Mouse (Mus musculus) adipocyte (in vitro differentiated cells): Measurements from ENCODE around the gene Luc7l.
"Not testable (repeated sequence)": the region's sequence is repeated elsewhere in the genome, so short reads cannot be mapped to it uniquely, and the experiment has no call there.

Experiments
- DNase-seq: peaks from one replicate; pipeline ENCODE4 v3.0.0-alpha.2; 2016; ENCODE audit warnings: low spot score

Gene Luc7l

DNA sequence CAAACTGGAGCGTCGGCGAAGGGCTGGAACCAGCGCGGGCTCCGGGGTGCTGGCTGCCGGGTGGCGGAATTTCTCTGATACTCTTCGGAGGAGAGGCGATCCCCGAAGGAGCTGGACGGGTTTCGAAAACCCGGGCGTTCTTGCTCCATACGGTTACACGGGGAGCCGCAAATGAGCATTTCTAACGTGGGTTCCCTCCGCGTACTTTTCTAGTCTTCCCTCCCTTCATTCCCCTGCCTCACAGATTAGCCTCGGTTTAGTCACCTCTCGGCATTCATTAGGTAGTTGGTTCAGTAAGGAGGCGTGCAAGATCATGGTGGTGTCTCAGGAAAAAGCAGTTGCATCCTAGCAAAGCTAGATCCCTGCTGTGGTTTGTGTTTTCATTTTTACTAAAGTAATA lies 703 bp downstream of the Luc7l start:
- DNase-seq, result peak; percentile 41

DNA sequence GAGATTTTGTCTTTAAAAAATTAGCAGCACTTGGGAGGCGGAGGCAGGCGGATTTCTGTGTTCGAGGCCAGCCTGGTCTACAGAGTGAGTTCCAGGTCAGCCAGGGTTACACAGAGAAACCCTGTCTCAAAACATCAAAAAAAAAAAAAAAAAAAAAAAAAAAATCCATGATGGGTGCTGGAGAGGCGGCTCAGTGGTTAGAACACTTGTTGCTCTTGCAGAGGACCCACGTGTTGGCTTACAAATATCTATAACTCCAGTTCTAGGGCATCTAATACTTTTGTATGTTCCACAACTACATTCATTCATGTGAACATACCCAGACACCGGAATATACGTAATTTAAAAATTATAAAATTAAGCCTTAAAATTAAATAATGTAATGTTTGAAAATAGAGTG lies 2.6 kb downstream of the Luc7l start:
- DNase-seq, result no peak

DNA sequence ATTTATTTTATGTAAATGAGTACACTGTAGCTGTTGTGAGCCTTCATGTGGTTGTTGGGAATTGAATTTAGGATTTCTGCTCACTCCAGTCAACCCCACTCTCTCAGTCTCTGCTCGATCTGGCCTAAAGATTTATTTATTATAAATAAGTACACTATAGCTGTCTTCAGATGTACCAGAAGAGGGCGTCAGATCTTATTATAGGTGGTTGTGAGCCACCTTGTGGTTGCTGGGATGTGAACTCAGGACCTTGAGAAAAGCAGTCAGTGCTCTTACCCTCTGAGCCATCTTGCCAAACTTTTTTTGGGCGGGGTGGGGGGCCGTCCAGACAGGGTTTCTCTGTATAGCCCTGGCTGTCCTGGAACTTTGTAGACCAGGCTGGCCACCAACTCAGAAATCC lies 9.1 kb downstream of the Luc7l start:
- DNase-seq, result no peak

DNA sequence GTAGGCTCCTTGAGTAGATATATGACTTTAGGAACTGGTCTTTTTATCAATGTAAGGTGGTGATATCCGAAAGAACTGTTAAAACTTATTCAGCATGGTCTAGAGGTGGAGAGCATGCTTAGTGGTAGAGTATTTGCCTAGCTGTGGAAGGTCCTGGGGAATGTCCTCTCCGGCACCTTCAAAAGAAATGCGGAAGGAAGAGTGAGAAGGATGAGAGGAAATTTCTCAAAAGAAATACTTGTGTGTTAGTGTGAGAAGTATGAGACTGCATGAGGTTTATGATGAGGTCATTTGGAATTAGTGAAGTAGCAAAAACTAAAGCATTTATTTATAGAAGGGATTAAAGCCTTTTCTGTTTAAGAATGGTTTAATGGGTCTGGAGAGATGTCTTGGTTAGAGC lies 9.7 kb downstream of the Luc7l start:
- DNase-seq, result no peak

DNA sequence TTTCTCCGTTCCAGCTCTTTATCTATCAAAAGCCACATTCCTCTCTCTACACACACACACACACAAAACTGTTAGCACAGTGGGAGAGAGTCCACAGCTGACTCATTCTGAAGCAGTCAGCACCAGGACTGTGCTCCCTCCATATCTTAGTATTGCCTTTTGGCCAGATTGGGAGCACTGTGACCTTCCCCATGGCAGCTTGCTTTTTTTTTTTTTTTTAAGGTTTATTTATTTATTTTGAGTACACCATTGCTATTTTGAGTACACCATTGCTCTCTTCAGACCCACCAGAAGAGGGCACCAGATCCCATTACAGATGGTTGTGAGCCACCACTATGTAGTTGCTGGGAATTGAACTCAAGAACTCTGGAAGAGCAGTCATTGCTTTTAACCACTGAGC lies 16.2 kb downstream of the Luc7l start:
- DNase-seq, result peak; percentile 66

DNA sequence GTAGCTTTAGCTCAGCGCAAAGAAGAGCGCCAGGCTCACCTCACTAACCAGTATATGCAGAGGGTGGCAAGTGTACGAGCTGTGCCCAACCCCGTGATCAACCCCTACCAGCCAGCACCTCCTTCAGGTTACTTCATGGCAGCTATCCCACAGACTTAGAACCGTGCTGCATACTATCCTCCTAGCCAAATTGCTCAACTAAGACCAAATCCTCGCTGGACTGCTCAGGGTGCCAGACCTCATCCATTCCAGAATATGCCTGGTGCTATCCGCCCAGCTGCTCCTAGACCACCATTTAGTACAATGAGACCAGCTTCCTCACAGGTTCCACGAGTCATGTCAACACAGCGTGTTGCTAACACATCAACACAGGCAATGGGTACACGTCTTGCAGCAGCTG lies 16.9 kb downstream of the Luc7l start:
- not testable (repeated sequence) for DNase-seq

DNA sequence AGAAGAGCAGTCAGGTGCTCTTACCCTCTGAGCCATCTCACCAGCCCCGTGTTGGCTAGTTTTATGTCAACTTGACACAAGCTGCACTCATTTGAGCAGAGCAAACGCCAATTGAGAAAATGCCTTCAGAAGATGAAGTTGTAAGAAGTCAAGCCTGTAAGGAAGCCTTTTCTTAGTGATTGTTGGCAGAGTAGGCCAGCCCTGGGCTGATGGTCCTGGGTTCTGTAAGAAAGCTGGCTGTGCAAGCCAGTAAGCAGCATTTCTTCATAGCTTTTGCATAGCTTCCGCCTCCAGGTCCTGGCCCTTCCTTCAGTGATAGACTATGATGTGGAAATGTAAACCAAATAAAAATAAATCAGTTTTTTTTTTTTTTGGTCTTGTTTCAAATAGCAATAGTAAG lies 19.9 kb downstream of the Luc7l start:
- no peak for DNase-seq

DNA sequence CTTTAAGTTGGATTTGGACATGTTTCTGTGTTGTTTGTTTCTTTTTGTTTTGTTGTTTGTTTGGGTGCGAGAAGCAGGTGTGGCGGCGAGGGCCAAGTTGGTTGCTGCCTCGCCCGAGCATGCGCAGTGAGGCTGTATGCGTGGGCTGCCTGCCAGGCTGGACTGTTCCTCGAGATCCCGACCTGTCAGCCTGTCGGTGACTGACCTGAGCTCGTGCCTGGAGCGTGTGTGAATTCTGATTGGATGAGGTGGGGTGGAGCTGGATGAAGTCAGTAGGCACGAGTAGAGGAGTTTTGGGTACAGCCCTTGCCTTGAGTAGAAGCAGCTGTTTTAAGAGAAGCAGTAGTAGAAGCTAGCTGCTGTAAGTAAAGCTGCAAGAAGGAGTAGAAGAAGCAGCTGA lies 23.2 kb downstream of the Luc7l start:
- no peak for DNase-seq

DNA sequence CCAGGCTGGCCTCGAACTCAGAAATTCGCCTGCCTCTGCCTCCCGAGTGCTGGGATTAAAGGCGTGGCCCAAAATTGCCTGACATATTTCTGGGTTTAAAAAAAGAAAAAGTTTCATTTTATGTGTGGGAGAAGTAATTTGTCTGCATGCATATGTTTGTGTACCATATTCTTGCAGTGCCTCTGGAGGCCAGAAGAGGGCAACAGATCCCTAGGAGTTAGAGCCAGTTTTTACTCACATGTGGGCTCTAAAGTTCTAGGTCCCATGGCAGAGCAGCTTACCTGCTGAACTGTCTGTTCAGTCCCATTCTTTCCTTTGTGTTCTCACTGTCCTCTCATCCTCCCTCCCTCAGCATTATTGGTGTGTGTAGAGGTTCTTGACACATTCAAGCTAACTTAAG lies 24.0 kb downstream of the Luc7l start:
- no peak for DNase-seq

DNA sequence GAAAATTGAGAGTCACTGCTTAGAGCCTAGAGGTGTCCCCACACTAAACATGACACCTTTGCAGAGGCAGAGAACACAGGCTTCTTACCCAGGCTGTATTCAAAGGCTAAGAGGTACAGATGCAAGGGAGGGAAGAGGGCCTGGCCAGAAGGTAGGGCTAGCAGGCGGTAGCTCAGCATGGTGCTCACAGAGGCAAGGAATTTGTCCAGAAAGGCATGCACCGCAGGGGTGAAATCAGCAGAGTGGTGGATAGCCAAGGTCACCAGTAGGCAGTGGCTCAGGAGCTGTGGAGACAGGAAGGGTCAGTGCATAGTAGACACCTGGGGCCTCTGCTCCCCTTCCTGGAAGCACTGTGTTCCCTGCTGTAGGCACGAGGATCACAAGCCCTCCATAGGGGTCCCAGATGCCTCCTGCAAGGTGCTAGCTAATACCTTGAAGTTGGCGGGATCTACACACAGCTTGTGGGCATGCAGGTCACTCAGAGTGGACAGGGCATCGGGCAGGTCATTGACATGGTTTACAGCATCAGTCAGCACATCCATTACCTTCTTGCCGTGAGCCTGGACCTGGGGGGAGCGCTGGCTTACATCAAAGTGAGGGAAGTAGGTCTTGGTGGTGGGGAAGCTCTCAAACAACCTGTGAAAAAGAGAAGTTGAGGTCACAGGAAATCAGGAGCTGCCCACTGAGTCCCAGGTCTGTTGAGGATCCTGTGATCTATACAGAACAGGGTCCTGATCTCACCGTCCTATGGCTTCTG lies 33.7 kb downstream of the Luc7l start:
- no peak for DNase-seq

DNA sequence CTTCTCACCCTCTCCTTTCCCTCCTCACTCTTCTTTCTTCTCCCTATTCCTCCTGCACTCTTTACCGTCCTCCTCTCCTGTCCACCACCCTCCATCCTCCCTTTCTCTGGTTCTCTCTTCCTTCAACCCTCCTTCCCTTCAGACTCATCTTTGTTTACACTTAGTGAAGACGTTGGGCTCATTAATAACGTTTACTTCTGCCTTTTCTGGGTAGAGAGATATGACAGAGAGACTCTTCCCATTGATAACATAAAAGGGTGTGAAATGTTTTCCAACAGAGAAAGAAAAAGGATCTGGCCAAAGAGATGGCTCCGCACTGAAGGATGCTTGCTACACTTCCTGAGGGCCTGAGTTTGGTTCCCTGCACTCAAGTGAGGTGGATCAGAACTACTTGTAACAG lies 36.8 kb downstream of the Luc7l start:
- no peak for DNase-seq

DNA sequence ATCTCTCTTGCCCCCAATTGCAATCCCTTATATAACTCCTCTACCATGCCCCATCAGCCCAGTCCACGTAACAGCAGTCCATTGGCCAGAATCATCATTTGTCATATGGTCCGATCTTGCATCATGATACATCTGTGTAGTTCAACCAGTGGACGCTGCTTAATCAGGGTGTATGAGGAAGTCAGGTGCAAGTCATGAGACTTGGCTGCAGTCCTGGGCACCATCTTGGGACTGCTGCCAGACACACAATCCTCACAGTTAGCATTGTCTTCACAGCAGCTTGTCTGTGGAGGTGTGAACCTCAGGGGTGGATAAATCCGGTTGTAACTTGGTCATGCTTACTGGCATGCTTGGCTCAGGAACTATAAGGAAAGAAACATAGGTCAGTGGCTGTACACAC lies 45.6 kb downstream of the Luc7l start:
- not testable (repeated sequence) for DNase-seq

DNA sequence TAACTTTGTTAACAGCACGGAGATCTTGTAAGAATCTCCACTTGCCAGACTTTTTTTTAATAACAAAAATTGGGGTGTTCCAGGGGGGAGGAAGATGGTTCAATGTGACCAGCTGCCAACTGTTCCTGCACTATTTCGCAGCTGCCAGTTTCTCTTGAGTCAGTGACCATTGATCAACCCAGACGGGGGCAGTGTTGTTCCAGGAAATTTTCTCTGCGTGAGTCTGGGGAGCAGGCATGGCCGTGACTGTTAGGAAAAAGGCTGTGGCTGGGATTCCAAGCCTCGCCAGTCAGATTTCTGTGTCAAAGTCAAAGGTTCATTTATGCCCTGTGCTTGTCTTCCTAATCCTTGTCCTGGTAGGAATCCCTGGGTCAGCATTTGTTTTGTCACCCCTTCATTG lies 61.6 kb downstream of the Luc7l start:
- peak; percentile 94 for DNase-seq

DNA sequence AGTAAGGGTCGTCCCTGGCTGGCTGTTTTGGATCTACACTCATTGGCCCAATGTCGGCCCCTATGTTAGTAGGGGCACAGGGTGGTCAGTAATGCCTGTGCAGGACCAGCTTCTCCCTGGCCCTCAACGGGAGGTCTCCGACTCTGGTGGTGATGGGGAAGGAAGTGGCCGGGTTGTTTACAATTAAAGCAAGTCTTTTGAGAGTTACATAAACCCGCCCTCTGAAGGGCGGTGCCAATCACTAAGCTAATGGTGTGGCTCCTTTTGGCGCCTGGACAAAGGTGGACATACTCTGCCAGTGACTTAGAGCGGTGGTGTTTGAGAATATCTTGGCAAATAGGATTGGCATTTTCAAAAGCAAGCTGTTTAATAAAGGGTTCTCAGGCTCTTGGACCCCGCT lies 62.8 kb downstream of the Luc7l start:
- DNase-seq, result no peak

DNA sequence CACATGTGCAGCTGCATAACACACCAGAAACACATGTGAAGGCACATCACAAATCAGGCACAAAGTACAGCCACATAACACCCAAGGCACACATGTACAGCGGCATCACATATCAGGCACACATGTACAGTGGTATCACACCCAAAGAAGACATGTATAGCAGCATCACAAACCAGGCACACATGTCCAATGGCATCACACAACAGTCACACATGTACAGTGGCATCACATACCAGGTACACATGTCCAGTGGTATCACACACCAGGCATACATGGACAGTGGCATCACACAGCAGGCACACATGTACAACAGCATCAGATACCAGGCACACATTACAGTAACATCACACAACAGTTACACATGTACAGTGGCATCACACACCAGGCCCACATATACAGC lies 65.7 kb downstream of the Luc7l start:
- DNase-seq, result no peak
